Mouse (Mus musculus): ENCODE data around the gene Npm3. TPM values are rescaled to one million over a fixed set of nuclear protein-coding genes. Genes with fewer than 3 reads are reported as not detected.

Gene Npm3
- polyA plus RNA-seq, 1 experiment from 2014 or later = 16.1 TPM

GRCm38 (mm10) chr19:45737846-45738484 is 11.4 kb downstream of the Npm3 start:
- WGBS = 48% methylated on average over 10 of the region's 10 CpGs
- Histone ChIP-seq H3K4me1 (peaks cover 84% of the 10 kb centered on the region), H3K27ac (no peak overlapping the region), H3K36me3 (replicated peaks) (no peaks in the 10 kb centered on the region), H3K27me3 (ENCODE audit: poor library complexity, severe bottlenecking) (peaks cover 100% of the 10 kb centered on the region), H3K4me3 (peak overlapping the region; percentile 43; the same call in 1 of the 2 replicates), H3K9me3 (no peaks in the 10 kb centered on the region; the same call in 1 of the 2 replicates)
- DNase-seq (ENCODE audit: extremely low spot score, low spot score) = no peak

- H3K4me3 ChIP-seq = peak overlapping the region; percentile 43
- WGBS = 5% methylated on average over 23 of the region's 23 CpGs
- peaks cover 100% of the 10 kb centered on the region for H3K27me3 ChIP-seq (ENCODE audit: poor library complexity, severe bottlenecking)
- no peaks in the 10 kb centered on the region; the same call in 1 of the 2 replicates for H3K9me3 ChIP-seq
- H3K36me3 ChIP-seq (replicated peaks) = no peaks in the 10 kb centered on the region
- no peak for DNase-seq (ENCODE audit: extremely low spot score, low spot score)
- H3K4me1 ChIP-seq = peaks cover 80% of the 10 kb centered on the region
- peak overlapping the region; percentile 71 for H3K27ac ChIP-seq
These were observed 12.1 kb downstream of the Npm3 start for GRCm38 (mm10) chr19:45737208-45737845.

GRCm38 (mm10) chr19:45736855-45737207 is 12.6 kb downstream of the Npm3 start:
- 2% methylated on average over 28 of the region's 28 CpGs for WGBS
- Histone ChIP-seq H3K27ac (peak overlapping the region; percentile 71), H3K4me1 (peaks cover 75% of the 10 kb centered on the region), H3K4me3 (peak overlapping the region; percentile 43), H3K36me3 (replicated peaks) (no peaks in the 10 kb centered on the region), H3K9me3 (no peaks in the 10 kb centered on the region; the same call in 1 of the 2 replicates), H3K27me3 (ENCODE audit: poor library complexity, severe bottlenecking) (peaks cover 100% of the 10 kb centered on the region)
- peak; percentile 59 for DNase-seq (ENCODE audit: extremely low spot score, low spot score)

GRCm38 (mm10) chr19:45736241-45736640 is 13.2 kb downstream of the Npm3 start:
- H3K4me3 ChIP-seq = no peak overlapping the region; the same call in 1 of the 2 replicates
- H3K4me1 ChIP-seq = peaks cover 69% of the 10 kb centered on the region
- peaks cover 100% of the 10 kb centered on the region for H3K27me3 ChIP-seq (ENCODE audit: poor library complexity, severe bottlenecking)
- no peak for DNase-seq (ENCODE audit: extremely low spot score, low spot score)
- no peak overlapping the region for H3K27ac ChIP-seq
- no peaks in the 10 kb centered on the region; the same call in 1 of the 2 replicates for H3K9me3 ChIP-seq
- no peaks in the 10 kb centered on the region for H3K36me3 ChIP-seq (replicated peaks)
- 42% methylated on average over 1 of the region's 1 CpGs for WGBS

- WGBS = 44% methylated on average over 7 of the region's 7 CpGs
- Histone ChIP-seq H3K36me3 (replicated peaks) (no peaks in the 10 kb centered on the region), H3K27me3 (ENCODE audit: poor library complexity, severe bottlenecking) (peaks cover 100% of the 10 kb centered on the region), H3K4me1 (peaks cover 61% of the 10 kb centered on the region), H3K27ac (no peak overlapping the region), H3K4me3 (no peak overlapping the region), H3K9me3 (no peaks in the 10 kb centered on the region; the same call in 1 of the 2 replicates)
- no peak for DNase-seq (ENCODE audit: extremely low spot score, low spot score)
These were observed 14.6 kb downstream of the Npm3 start for GRCm38 (mm10) chr19:45734762-45735161.

GRCm38 (mm10) chr19:45734191-45734590 is 15.2 kb downstream of the Npm3 start:
- Histone ChIP-seq H3K27ac (no peak overlapping the region), H3K36me3 (replicated peaks) (no peaks in the 10 kb centered on the region), H3K4me1 (peaks cover 56% of the 10 kb centered on the region), H3K4me3 (no peak overlapping the region), H3K27me3 (ENCODE audit: poor library complexity, severe bottlenecking) (peaks cover 97% of the 10 kb centered on the region), H3K9me3 (no peaks in the 10 kb centered on the region; the same call in 1 of the 2 replicates)
- WGBS = 70% methylated on average over 5 of the region's 5 CpGs
- DNase-seq (ENCODE audit: extremely low spot score, low spot score) = no peak

GRCm38 (mm10) chr19:45733564-45733963 is 15.8 kb downstream of the Npm3 start:
- no peak overlapping the region for H3K4me3 ChIP-seq
- H3K36me3 ChIP-seq (replicated peaks) = no peaks in the 10 kb centered on the region
- H3K27me3 ChIP-seq (ENCODE audit: poor library complexity, severe bottlenecking) = peaks cover 97% of the 10 kb centered on the region
- H3K9me3 ChIP-seq = no peaks in the 10 kb centered on the region; the same call in 1 of the 2 replicates
- 13% methylated on average over 10 of the region's 10 CpGs for WGBS
- DNase-seq (ENCODE audit: extremely low spot score, low spot score) = no peak
- H3K4me1 ChIP-seq = peaks cover 55% of the 10 kb centered on the region
- H3K27ac ChIP-seq = no peak overlapping the region

- no peak for DNase-seq (ENCODE audit: extremely low spot score, low spot score)
- H3K36me3 ChIP-seq (replicated peaks) = no peaks in the 10 kb centered on the region
- no peaks in the 10 kb centered on the region for H3K9me3 ChIP-seq
- peaks cover 40% of the 10 kb centered on the region for H3K4me1 ChIP-seq
- H3K27me3 ChIP-seq (ENCODE audit: poor library complexity, severe bottlenecking) = peaks cover 94% of the 10 kb centered on the region
- no peak overlapping the region for H3K27ac ChIP-seq
- 85% methylated on average over 7 of the region's 7 CpGs for WGBS
- H3K4me3 ChIP-seq = no peak overlapping the region
These were observed 17.7 kb downstream of the Npm3 start for GRCm38 (mm10) chr19:45731658-45732057.

GRCm38 (mm10) chr19:45730042-45730441 is 19.3 kb downstream of the Npm3 start:
- H3K4me3 ChIP-seq = no peak overlapping the region
- 77% methylated on average over 8 of the region's 8 CpGs for whole genome bisulfite sequencing
- H3K27ac ChIP-seq = no peak overlapping the region
- no peaks in the 10 kb centered on the region for H3K36me3 ChIP-seq (replicated peaks)
- DNase-seq (ENCODE audit: extremely low spot score, low spot score) = no peak
- no peaks in the 10 kb centered on the region for H3K9me3 ChIP-seq
- H3K27me3 ChIP-seq (ENCODE audit: poor library complexity, severe bottlenecking) = peaks cover 93% of the 10 kb centered on the region
- peaks cover 35% of the 10 kb centered on the region for H3K4me1 ChIP-seq

GRCm38 (mm10) chr19:45727231-45727630 is 22.2 kb downstream of the Npm3 start:
- DNase-seq (ENCODE audit: extremely low spot score, low spot score) = no peak
- 79% methylated on average over 10 of the region's 10 CpGs for WGBS

GRCm38 (mm10) chr19:45725677-45726277 is 23.6 kb downstream of the Npm3 start:
- no peak for DNase-seq (ENCODE audit: extremely low spot score, low spot score)
- 47% methylated on average over 14 of the region's 14 CpGs for WGBS
- H3K36me3 ChIP-seq (replicated peaks) = no peaks in the 10 kb centered on the region
- H3K4me3 ChIP-seq = no peak overlapping the region
- H3K9me3 ChIP-seq = no peaks in the 10 kb centered on the region
- peaks cover 88% of the 10 kb centered on the region for H3K27me3 ChIP-seq (ENCODE audit: poor library complexity, severe bottlenecking)
- peaks cover 12% of the 10 kb centered on the region for H3K4me1 ChIP-seq
- H3K27ac ChIP-seq = no peak overlapping the region

More at GRCm38 (mm10) chr19:45727231-45727630, 22.2 kb downstream of the Npm3 start:
- H3K27me3 ChIP-seq (ENCODE audit: poor library complexity, severe bottlenecking) = peaks cover 88% of the 10 kb centered on the region
- no peaks in the 10 kb centered on the region for H3K36me3 ChIP-seq (replicated peaks)
- no peak overlapping the region for H3K4me3 ChIP-seq
- no peaks in the 10 kb centered on the region for H3K9me3 ChIP-seq
- no peak overlapping the region for H3K27ac ChIP-seq
- H3K4me1 ChIP-seq = peaks cover 12% of the 10 kb centered on the region

- no peaks in the 10 kb centered on the region for H3K36me3 ChIP-seq (replicated peaks)
- peaks cover 27% of the 10 kb centered on the region for H3K4me1 ChIP-seq
- WGBS = 72% methylated on average over 5 of the region's 5 CpGs
- no peak overlapping the region for H3K27ac ChIP-seq
- H3K4me3 ChIP-seq = no peak overlapping the region
- H3K27me3 ChIP-seq (ENCODE audit: poor library complexity, severe bottlenecking) = peaks cover 89% of the 10 kb centered on the region
- H3K9me3 ChIP-seq = no peaks in the 10 kb centered on the region
- DNase-seq (ENCODE audit: extremely low spot score, low spot score) = no peak
These were observed 27.2 kb downstream of the Npm3 start for GRCm38 (mm10) chr19:45722188-45722587.

GRCm38 (mm10) chr19:45718286-45718685 is 31.1 kb downstream of the Npm3 start:
- Histone ChIP-seq H3K36me3 (replicated peaks) (no peaks in the 10 kb centered on the region), H3K4me1 (peaks cover 38% of the 10 kb centered on the region), H3K27ac (no peak overlapping the region), H3K9me3 (no peaks in the 10 kb centered on the region), H3K4me3 (peak overlapping the region; percentile 31; the same call in 1 of the 2 replicates), H3K27me3 (ENCODE audit: poor library complexity, severe bottlenecking) (peaks cover 90% of the 10 kb centered on the region)
- DNase-seq (ENCODE audit: extremely low spot score, low spot score) = no peak
- WGBS = 77% methylated on average over 3 of the region's 3 CpGs

Data from forebrain, embryonic 10.5 days (tissue).